Mouse (Mus musculus) midbrain, embryonic 10.5 days (tissue): ENCODE data around the gene Zfp207. TPM values are rescaled to one million over a fixed set of nuclear protein-coding genes. Genes with fewer than 3 reads are reported as not detected.

Experiments
- polyA plus RNA-seq: library from polyadenylated mRNA; unstranded; fragments of >200 nt; fragmentation: Nextera tagmentation; extraction: Ambion mirVana; gene quantifications from 2 replicates; pipeline ENCODE4 v1.2.1, GENCODE M21; 2016

Gene Zfp207
- polyA plus RNA-seq, 1 experiment from 2014 or later: 304 TPM

Other genes starting within 250 kb of the Zfp207 start
- 39.8 and 40.7 TPM in 2 replicates for gene Tefm, start 241.1 kb upstream of the Zfp207 start, polyA plus RNA-seq
- 0.77 and 1.9 TPM in 2 replicates for gene Adap2, start 229.2 kb upstream of the Zfp207 start, polyA plus RNA-seq
- gene Rnf135, start 199.4 kb upstream of the Zfp207 start, polyA plus RNA-seq: 3.8 and 5.0 TPM in 2 replicates
- gene Rhot1, start 174.3 kb upstream of the Zfp207 start, polyA plus RNA-seq: 56.2 and 56.9 TPM in 2 replicates
- gene Rhbdl3, start 82.4 kb upstream of the Zfp207 start, polyA plus RNA-seq: 12.6 and 14.7 TPM in 2 replicates
- gene 5730455P16Rik, start 5.2 kb upstream of the Zfp207 start, polyA plus RNA-seq: 24.6 and 27.5 TPM in 2 replicates
- 400 and 418 TPM in 2 replicates for gene Psmd11, start 45.3 kb downstream of the Zfp207 start, polyA plus RNA-seq
- gene Cdk5r1, start 93.7 kb downstream of the Zfp207 start, polyA plus RNA-seq: 5.2 and 11.2 TPM in 2 replicates